Mouse (Mus musculus) hindbrain, postnatal 0 days (tissue): Measurements from ENCODE around the gene Agpat3. TPM values are rescaled to one million over a fixed set of nuclear protein-coding genes. Genes with fewer than 3 reads are reported as not detected.

Experiments
- ATAC-seq: fragments of 200-750 bp; cut with Nextera tagmentation; 2 replicates; pipeline ENCODE4 v1.8.0; 2017; ENCODE audit warnings: mild to moderate bottlenecking, moderate TSS enrichment, moderate library complexity
- DNase-seq: peaks from one replicate; pipeline ENCODE4 v3.0.0-alpha.2; 2015; ENCODE audit warnings: low spot score
- H3K27ac ChIP-seq: fragments of 300-500 bp; sonication (generic); 2 replicates; pipeline ENCODE4 v1.5.1; 2014; ENCODE audit warnings: mild to moderate bottlenecking
- H3K27me3 ChIP-seq: fragments of 300-500 bp; sonication (generic); 2 replicates; pipeline ENCODE4 v1.6.1; 2014; ENCODE audit warnings: low read length, mixed read lengths; ENCODE audit not compliant: insufficient read depth
- H3K36me3 ChIP-seq: fragments of 300-500 bp; sonication (generic); 2 replicates; pipeline ENCODE4 v1.6.1; 2014; ENCODE audit warnings: low read length, mixed read lengths; ENCODE audit not compliant: insufficient read depth
- H3K4me1 ChIP-seq: fragments of 300-500 bp; sonication (generic); 2 replicates; pipeline ENCODE4 v1.6.1; 2014; ENCODE audit warnings: antibody characterized with exemption, low read length, mixed read lengths; ENCODE audit not compliant: insufficient read depth
- H3K4me2 ChIP-seq: fragments of 300-500 bp; sonication (generic); 2 replicates; pipeline ENCODE4 v1.6.1; 2014; ENCODE audit warnings: low read depth, mild to moderate bottlenecking, low read length, moderate library complexity, mixed read lengths
- H3K4me3 ChIP-seq: fragments of 300-500 bp; sonication (generic); 2 replicates; pipeline ENCODE4 v1.5.1; 2014; ENCODE audit warnings: low read length
- H3K9ac ChIP-seq: fragments of 300-500 bp; sonication (generic); replicated peaks from 2 replicates; pipeline ENCODE4 v1.6.1; 2014; ENCODE audit warnings: mild to moderate bottlenecking, low read length, moderate library complexity, mixed read lengths
- H3K9me3 ChIP-seq: fragments of 300-500 bp; sonication (generic); 2 replicates; pipeline ENCODE4 v1.6.1; 2016; ENCODE audit warnings: low read length, mixed read lengths
- CTCF ChIP-seq: IDR thresholded peaks from 2 replicates; pipeline ENCODE4 v1.5.1; 2016; ENCODE audit warnings: antibody characterized with exemption, control low read depth, low read depth
- WGBS: fragments of 180-500 bp; shearing (Covaris S2); extraction: QIAGEN DNeasy Blood & Tissue Kit; methylation state at CpG from one replicate; pipeline ENCODE4 v1.1.7; 2014; 5-methylcytosine and 5-hydroxymethylcytosine counted together
- polyA plus RNA-seq: library from polyadenylated mRNA; unstranded; fragments of >200 nt; fragmentation: Nextera tagmentation; extraction: Ambion mirVana; gene quantifications from 2 replicates; pipeline ENCODE4 v1.2.1, GENCODE M21; 2015
- total RNA-seq: library from RNA; depleted of rRNA; stranded (reverse); fragments of >200 nt; gene quantifications from 2 replicates; pipeline ENCODE4 v1.2.3, GENCODE M21; 2014

The Agpat3 gene
- total and polyA plus RNA-seq, 2 experiments from 2014 or later = 117 to 158 TPM

GRCm38 (mm10) chr10:78258142-78258675 lies 94.1 kb downstream of the Agpat3 start:
- Histone ChIP-seq H3K27ac (no peak overlapping the region), H3K27me3 (no peaks in the 10 kb centered on the region), H3K4me2 (no peak overlapping the region), H3K36me3 (no peaks in the 10 kb centered on the region), H3K4me3 (no peak overlapping the region), H3K4me1 (no peaks in the 10 kb centered on the region), H3K9me3 (no peaks in the 10 kb centered on the region), H3K9ac (no peak overlapping the region)
- WGBS = 81% methylated on average over 6 of the region's 6 CpGs
- TF ChIP-seq CTCF = no peak
- no peak for ATAC-seq
- DNase-seq = no peak

- Histone ChIP-seq H3K9ac (no peak overlapping the region), H3K27ac (no peak overlapping the region), H3K9me3 (0 out of 2 replicates have a peak, but pooled peaks cover 3% of the 10 kb centered on the region), H3K4me3 (no peak overlapping the region), H3K4me2 (no peak overlapping the region), H3K27me3 (no peaks in the 10 kb centered on the region), H3K36me3 (no peaks in the 10 kb centered on the region), H3K4me1 (no peaks in the 10 kb centered on the region)
- DNase-seq = no peak
- 60% methylated on average over 4 of the region's 4 CpGs for WGBS
- TF ChIP-seq CTCF = no peak
- no peak for ATAC-seq
Observed at GRCm38 (mm10) chr10:78255646-78256059, 96.6 kb downstream of the Agpat3 start.

DNA sequence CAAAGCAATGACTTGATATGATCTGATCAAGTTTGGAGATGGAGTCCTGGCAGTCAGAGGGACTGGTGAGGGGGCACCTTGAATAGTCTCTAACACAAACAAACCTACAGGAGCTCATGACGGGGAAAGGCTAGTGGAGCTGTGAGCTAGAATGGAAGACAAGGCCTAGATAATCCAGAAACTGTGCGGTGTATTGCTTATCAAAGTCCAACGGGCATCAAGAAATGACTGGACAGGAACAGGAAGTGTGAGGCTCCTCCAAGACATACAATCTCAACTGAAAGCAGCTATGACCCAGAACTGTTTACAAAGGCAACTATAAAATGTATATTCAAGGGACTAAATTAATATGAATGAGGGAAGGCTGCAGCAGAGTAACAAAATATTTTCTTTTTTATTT lies 105.1 kb downstream of the Agpat3 start:
- 88% methylated on average over 3 of the region's 3 CpGs for WGBS
- no peak for TF ChIP-seq CTCF
- peaks cover 13% of the 10 kb centered on the region for H3K4me1 ChIP-seq

GRCm38 (mm10) chr10:78246725-78247124 lies 105.6 kb downstream of the Agpat3 start:
- H3K27me3 ChIP-seq = no peaks in the 10 kb centered on the region
- peaks cover 13% of the 10 kb centered on the region for H3K4me1 ChIP-seq
- no peak for ATAC-seq
- no peak overlapping the region for H3K9ac ChIP-seq
- no peak overlapping the region for H3K4me2 ChIP-seq
- DNase-seq = no peak
- no peak for TF ChIP-seq CTCF
- no peaks in the 10 kb centered on the region for H3K36me3 ChIP-seq
- 80% methylated on average over 4 of the region's 4 CpGs for WGBS
- H3K9me3 ChIP-seq = 0 out of 2 replicates have a peak, but pooled peaks cover 3% of the 10 kb centered on the region
- no peak overlapping the region for H3K27ac ChIP-seq
- H3K4me3 ChIP-seq = no peak overlapping the region

More for the DNA sequence above, 105.1 kb downstream of the Agpat3 start:
- Histone ChIP-seq H3K27me3 (no peaks in the 10 kb centered on the region), H3K4me2 (no peak overlapping the region), H3K9ac (no peak overlapping the region), H3K36me3 (no peaks in the 10 kb centered on the region), H3K9me3 (0 out of 2 replicates have a peak, but pooled peaks cover 3% of the 10 kb centered on the region), H3K4me3 (no peak overlapping the region), H3K27ac (no peak overlapping the region)
- DNase-seq (no peak), ATAC-seq (no peak)

DNA sequence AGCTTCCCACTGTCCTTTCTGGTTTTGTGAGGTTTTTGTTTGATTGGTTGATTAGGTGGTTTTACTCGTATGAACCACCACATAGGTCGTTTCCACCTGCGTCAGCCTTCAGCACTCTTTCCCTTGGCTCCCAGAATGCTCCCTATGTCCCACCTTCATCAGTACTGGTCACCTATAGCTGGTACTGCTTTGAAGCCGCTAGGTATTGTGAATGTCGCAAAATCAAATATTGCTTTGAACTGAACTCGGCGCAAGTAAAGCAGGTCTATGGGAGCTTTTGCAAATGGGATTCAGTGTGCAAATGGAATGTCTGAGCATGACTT lies 107.1 kb downstream of the Agpat3 start:
- Histone ChIP-seq H3K36me3 (no peaks in the 10 kb centered on the region), H3K27ac (peak overlapping the region; percentile 89), H3K27me3 (no peaks in the 10 kb centered on the region), H3K4me3 (peak overlapping the region; percentile 80), H3K4me2 (peak overlapping the region; percentile 94), H3K4me1 (peaks cover 13% of the 10 kb centered on the region), H3K9me3 (no peaks in the 10 kb centered on the region), H3K9ac (peak overlapping the region; percentile 75)
- 20% methylated on average over 7 of the region's 7 CpGs for WGBS
- TF ChIP-seq CTCF = no peak
- ATAC-seq (peak; percentile 69), DNase-seq (no peak)

- H3K4me1 ChIP-seq = peaks cover 13% of the 10 kb centered on the region
- peak within 1 kb of the TSS; percentile 80 for H3K4me3 ChIP-seq
- no peak for TF ChIP-seq CTCF
- H3K9me3 ChIP-seq = no peaks in the 10 kb centered on the region
- ATAC-seq = peak; percentile 95
- WGBS = under 1% methylated on average over 71 of the region's 74 CpGs
- H3K27ac ChIP-seq = peak within 1 kb of the TSS; percentile 89
- peak within 1 kb of the TSS; percentile 94 for H3K4me2 ChIP-seq
- no peaks in the 10 kb centered on the region for H3K27me3 ChIP-seq
- no peaks in the 10 kb centered on the region for H3K36me3 ChIP-seq
- peak; percentile 95 for DNase-seq
- peak within 1 kb of the TSS; percentile 75 for H3K9ac ChIP-seq
Observed at GRCm38 (mm10) chr10:78244438-78245224, 107.7 kb downstream of the Agpat3 start, which contains the start of gene Trappc10. Gene Trappc10 (minus strand): TSS chr10:78244641.

DNA sequence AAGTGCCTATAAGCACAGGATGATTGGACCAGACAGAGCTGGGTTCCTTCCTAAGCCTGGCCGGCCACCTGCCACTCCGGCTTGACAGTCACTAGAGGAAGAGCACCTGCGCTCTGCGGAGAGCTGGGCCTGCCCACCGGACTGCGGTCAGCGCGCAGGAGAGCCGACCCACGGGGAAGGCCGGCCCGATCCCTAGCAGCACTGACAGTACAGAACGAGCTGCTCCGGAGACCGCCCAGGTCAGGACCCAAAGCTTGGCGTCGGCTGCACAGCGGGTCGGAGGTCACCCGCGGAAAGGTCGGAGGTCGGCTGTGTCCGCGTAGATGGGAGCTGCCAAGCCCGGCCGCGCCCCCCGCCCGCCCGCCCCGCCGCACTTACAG lies 108.2 kb downstream of the Agpat3 start:
- peak; percentile 28 for DNase-seq
- ATAC-seq = peak; percentile 46
- 0% methylated on average over 32 of the region's 33 CpGs for WGBS
- Histone ChIP-seq H3K9me3 (no peaks in the 10 kb centered on the region), H3K4me1 (peaks cover 13% of the 10 kb centered on the region), H3K9ac (peak overlapping the region; percentile 75), H3K27ac (peak overlapping the region; percentile 89), H3K27me3 (no peaks in the 10 kb centered on the region), H3K36me3 (no peaks in the 10 kb centered on the region), H3K4me3 (peak overlapping the region; percentile 80), H3K4me2 (peak overlapping the region; percentile 94)
- TF ChIP-seq CTCF = no peak
